Mouse (Mus musculus): ENCODE measurements around the gene Foxp1.

GRCm38 (mm10) chr6:99031321-99031903 lies 491.1 kb downstream of the Foxp1 start:
- TF ChIP-seq EP300 (IDR thresholded peaks at IDR 0.05; ENCODE audit: low read depth) (no peak), CTCF (IDR thresholded peaks at IDR 0.05; ENCODE audit: low read depth) (no peak)
